Mouse (Mus musculus) left cerebral cortex, postnatal 4 days (tissue): ENCODE measurements around the gene A430078G23Rik. TPM values are rescaled to one million over a fixed set of nuclear protein-coding genes. Genes with fewer than 3 reads are reported as not detected.

ENCODE experiments used
- DNase-seq: peaks from one replicate; pipeline ENCODE4 v3.0.0-alpha.2; 2022
- intact Hi-C: fragments of 180-260 bp; cut with DNase I; formaldehyde crosslinking; loops from one replicate; pipeline ENCODE4 v1.15.1; 2025
- total RNA-seq, 2 experiments: library from RNA; stranded (reverse); gene quantifications; 2 replicates each; pipeline ENCODE4 v1.2.3; 2021

Gene A430078G23Rik
- total RNA-seq, 2 experiments from 2014 or later: 0.30 TPM; not detected in 1

DNA sequence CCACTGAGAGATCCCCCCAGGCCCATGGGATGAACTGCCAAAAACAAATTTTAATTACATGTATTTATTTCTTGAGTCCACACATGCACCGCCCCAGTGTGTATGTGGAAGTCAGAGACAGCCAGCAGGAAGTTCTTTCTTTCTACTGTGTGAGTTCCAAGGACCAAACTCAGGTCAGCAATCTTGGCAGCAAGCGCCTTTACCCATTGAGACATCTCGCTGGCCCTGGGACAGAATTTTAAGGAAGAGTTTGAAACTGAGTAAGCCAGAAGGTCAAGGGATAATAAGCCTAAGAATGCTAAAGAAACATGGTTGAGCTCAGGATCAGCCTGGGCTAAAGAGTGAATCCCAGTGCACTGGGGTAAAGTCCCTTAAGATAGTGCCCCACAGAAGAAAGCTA is 44.4 kb downstream of the A430078G23Rik start:
- intact Hi-C loops: no loop called here
- no peak for DNase-seq

DNA sequence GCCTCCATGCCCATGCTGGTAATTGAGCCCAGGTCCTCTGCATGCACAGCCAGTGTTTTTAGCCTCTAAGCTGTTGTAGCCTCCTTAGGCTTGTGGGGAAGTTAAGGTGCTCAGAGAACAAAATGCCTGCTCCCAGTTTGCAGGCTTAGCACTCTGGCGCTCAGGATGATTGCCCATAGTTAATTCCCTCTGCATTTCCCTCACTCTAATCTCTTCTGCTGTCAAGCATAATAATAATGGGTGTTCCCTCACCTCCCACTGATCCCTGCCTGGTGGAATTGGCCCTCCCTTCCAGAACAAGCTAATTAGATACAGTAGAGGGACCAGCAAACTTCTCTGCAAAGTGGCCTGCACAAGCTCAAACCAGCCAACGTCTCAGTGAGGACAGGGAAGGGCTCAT is 47.3 kb downstream of the A430078G23Rik start:
- intact Hi-C loops: no loop called here
- DNase-seq: no peak

DNA sequence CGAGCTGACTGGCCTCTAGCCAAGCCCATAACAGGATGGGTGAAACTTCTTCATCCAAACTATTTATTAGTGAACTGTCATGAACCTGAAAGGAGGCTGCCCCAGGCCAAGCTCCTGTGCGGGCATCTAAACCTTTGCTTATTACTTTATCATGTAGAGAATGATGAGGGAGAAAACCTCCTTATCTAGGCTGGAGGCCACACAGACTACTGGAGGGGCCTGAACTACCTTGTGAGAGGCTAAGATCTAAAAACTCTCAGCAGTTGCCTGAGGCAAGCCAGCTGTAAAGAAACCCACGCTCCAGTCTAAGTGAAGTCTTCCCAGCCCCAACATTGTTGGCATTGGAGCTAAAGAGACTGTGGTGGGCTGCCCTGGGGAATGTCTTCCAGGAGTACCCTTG is 54.2 kb downstream of the A430078G23Rik start:
- intact Hi-C loops: no loop called here

DNA sequence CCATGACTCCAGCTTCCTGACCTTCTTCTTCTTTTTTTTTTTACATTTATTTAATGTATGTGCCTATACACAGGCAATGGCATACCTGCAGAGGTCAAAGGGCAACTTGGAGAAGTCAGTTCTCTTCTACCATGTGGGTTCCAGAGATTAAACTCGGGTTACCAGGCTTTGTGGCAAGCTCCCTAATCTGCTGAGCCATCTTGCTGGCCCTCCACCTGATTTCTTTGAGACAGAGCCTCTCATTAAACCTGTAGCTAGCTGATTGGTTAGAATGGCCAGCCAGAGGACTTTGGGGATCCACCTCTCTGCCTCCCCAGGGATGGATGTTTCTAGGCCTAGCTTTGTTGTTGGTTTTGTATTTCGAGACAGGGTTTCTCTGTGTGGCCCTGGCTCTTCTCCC is 57.9 kb downstream of the A430078G23Rik start:
- intact Hi-C loops: no loop called here
- DNase-seq: no peak

More for the DNA sequence above, 54.2 kb downstream of the A430078G23Rik start:
- no peak for DNase-seq

DNA sequence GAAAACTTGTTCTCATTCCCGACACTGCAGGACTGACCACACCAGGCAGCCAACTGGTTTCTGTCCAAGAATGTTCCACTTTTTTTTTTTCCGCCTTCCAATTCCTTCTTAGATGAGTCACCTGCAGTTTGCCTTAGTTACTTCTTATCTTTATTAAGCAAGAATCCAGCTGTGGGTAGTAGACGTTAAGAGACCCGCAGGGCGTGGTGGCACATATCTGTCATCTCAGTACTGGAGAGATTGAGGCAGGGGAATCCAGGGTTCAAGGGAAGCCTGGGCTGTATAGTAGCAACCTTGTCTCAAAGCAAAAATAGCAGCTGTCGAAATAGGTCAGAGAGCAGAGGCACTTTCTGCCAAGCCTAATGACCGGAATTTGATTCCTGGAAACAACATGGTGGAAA is 58.7 kb downstream of the A430078G23Rik start:
- intact Hi-C loops: no loop called here

DNA sequence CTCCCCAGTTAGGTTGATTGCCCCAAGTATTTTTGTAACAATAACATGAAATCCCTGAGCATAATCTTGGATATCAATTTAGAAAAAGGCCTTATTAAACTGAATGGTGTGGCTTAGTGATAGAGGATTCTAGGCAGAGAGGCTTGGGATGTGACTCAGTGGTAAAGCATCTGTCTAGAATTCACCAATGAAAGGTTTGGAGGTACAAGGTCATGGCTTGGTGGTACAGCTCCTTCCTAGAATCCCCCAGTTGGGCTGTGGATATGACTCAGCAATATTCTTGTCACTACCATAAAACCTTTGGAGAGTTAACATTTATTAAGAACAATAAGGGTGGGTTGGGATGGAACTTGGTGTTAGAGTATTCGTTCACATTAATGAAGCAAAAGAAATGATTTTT is 59.6 kb downstream of the A430078G23Rik start:
- intact Hi-C loops: no loop called here
- DNase-seq: no peak

More for the DNA sequence above, 58.7 kb downstream of the A430078G23Rik start:
- no peak for DNase-seq

DNA sequence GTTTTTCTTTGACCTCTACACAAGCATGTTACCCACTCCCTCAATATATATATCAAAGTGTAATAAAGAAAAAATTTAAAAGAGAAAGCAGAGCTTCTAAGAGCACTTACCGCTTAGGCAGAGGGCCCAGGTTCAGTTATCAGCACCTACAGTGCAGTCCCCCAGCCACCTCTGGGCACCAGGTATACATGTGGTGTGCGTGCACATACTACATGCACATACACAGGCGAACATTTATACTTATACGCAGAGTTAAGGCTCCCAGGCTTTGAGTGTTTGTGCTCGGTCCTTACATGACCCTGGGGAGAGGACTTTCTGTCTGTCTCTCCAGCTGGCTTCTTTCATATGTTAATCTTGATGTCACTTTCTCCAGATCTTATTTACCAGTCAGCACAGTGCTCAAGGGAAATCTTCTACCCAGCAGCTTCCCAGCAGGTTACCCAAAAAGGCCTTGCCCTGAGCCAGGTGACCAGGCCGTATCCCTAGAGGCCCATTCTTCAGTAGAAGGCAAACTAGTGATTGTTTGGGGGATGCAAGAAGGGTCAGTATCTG is 61.5 kb downstream of the A430078G23Rik start:
- intact Hi-C loops: no loop called here
- DNase-seq: no peak

DNA sequence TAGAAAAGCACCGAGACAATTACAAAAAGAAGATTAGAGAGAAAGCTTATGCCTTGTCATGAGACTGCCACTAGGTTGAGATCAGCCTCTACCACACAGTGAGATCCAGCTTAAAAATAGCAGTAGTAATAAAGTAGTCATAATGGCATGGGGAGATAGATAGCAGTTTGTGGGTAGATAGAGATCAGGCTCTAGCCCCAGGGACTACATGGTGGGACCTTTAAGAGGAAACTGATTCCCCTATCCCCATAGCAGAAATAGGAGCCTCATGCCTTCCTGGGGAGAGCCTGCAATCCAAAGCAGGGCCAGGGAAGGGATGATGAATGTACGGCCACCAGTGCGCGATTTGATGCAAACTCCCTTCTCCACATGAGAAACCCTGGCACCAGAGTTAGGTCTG is 62.0 kb downstream of the A430078G23Rik start:
- DNase-seq: no peak
- intact Hi-C loops: no loop called here

DNA sequence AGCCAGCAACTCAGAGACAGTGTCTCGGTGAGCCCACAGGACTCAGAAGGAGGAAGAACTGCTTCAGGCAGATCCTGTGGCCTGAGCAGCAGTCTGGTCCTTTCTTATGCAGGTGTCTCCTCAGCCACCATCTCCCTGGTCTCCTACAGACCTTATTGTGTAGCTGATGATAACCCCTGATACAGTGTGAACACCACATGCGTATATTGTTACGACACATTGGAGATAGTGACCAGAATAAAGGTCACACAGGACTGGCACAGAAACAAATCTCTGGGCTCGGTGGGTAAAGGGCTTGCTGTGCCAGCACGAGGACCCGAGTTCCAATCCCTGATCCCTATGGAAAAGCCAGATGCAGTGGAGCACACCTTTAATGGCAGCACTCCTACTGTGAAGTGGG is 62.4 kb downstream of the A430078G23Rik start:
- intact Hi-C loops: no loop called here

DNA sequence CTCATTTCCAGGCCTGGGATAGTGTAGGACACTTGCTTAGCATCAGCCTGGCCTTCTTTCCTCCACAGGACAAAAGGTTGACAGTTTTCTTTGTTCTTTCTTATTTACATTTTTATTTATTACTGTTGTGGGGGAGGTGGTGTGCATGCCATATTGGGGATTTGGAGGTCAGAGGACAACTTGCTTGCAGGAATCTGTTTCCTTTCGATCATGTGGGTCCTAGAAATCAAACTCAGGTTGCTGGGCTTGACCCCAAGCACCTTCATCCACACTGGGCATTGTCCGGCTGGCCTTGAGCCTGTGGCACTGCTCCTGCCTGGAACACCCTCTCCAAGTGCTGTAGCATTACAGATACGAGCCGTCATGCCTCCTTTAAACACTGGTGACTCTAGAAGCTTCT is 63.6 kb downstream of the A430078G23Rik start:
- intact Hi-C loops: no loop called here

More for the DNA sequence above, 62.4 kb downstream of the A430078G23Rik start:
- no peak for DNase-seq

DNA sequence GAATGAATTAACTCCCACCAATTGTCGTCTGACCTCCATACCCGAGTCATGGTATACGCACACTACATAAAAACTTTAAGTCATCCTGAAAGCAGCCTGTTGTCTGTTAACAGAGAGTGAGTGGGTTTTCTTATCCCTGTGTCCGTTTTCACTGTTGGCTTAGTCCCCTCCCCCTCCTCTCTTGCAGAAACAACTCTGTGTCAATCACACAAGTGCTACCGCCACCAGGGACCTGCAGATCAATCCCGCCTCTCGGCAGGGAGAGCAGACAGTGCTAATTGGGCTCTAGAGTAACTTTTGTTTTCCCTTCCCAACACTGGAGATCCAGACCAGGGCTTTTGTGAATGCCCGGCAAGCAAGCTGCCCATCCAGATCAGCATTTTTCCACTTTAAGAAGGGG is 64.2 kb downstream of the A430078G23Rik start:
- intact Hi-C loops: no loop called here
- no peak for DNase-seq

More for the DNA sequence above, 63.6 kb downstream of the A430078G23Rik start:
- no peak for DNase-seq

DNA sequence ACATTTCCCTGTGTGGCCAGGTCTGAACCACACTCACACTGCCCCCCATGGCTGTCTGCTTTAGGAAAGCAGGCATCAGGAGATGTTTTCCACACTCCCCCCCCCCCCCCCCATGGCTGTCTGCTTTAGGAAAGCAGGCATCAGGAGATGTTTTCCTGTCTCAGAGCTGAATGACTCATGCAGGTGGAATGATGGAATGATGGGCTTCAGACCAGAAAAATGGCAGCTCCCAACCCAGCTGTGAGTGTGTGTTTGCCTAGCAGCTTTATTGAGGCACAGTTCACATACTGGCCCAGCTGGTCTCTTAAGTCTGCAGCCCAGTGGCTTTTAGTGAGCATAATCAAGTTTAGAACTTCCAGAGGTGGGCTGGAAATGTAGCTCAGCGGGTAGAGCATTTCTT is 64.9 kb downstream of the A430078G23Rik start:
- DNase-seq: no peak
- intact Hi-C loops: no loop called here

DNA sequence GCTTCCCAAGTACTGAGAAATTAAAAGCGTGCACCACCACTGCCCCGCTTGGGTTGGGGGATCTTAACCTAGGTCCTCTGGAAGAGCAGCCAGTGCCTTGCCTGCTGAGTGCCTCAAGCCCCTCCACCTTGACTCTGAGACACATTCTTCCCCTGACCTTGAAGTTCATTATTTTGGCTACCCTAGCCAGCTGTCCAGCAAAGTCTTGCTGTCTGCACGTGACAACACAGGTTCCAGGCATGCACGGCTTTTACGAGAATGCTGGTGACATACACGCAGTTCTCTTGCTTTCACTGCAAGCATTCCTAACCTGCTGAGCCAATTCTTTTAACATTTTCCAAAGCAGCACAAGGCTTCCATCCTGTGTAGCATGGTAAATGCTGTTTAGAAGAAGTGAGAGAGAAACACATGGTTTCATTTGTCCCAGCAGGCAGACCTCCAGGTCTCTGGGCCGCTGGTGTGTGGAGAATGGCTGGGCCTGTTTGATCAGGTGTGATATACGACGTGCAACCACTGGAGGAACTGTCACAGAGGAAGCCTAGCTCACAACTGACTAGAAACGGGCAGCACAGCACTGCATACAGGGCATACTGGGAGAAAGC is 67.0 kb downstream of the A430078G23Rik start:
- no peak for DNase-seq
- intact Hi-C loops: no loop called here

DNA sequence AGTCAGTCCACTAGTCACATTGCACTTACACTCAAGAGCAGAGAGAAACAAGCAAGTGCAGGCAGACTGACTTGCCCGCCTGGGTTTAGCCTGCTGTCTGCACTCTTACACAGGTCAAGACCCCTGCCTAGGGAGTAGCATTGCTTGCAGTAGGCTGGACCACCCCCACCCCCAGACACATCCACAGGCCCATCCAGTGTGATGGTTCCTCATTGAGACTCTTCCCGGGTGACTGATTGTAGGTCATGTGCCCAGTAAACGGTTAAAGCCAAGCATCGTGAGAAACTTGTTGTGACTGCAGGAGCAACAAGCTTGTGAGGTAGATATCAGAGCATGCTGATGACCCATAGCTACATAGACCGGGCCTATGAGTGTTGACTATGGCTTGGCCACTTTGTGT is 68.3 kb downstream of the A430078G23Rik start:
- DNase-seq: no peak
- intact Hi-C loops: no loop called here

DNA sequence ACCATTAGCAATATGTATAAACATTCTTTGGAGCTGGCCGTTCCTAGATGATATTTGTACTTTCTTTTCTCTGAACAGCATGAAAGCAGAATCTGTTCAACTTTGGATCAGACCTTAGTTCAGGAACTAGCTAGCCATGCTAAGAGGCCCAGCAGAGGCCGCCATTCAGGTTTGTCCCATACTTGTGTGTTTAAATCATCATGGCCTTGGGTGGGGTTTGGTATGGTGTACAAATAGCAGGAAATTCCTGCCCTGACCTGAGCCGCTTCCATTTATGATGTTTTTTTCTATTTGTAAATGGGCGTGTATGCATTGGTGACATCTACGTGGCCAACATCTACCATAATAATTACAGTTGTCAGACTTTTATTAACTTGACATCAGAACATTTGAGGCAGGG is 72.0 kb downstream of the A430078G23Rik start:
- intact Hi-C loops: no loop called here
- no peak for DNase-seq

DNA sequence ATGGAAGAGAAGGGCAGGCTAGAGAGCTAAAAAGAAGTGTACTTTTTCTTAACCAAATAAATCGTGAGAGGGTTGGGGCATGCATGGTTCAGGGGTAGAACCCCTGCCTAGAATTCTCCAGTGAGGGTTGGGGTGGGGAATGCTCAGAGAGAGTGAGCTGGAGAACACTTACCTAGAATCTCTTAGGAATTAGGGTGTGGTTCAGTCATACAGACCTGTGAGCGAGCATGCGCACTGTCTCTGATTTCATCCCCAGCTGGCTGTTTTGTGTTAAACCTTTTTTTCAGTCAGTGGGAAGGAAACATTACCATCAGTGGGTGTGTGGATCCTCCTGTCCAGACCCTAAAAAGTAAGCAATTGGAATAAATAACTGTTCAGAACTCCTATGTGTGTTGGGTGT is 73.0 kb downstream of the A430078G23Rik start:
- no peak for DNase-seq
- intact Hi-C loops: no loop called here

DNA sequence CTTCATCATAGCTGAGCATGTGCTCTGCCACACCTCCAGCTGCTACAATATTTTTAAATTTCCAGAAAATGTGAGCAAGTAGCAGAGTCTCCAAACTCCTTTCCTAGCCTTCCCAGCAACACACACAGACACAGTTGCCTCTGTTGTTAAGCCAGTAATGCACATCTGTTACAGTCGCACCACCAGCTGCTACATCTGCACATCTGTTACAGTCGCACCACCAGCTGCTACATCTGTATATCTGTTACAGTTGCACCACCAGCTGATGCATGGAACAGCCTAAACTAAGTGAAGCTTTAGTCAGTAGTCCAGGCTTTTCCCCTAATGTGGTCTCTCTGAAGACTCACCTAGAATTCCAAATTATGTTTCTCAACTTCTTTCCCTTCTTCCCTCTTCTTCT is 75.2 kb downstream of the A430078G23Rik start:
- no peak for DNase-seq
- intact Hi-C loops: no loop called here

DNA sequence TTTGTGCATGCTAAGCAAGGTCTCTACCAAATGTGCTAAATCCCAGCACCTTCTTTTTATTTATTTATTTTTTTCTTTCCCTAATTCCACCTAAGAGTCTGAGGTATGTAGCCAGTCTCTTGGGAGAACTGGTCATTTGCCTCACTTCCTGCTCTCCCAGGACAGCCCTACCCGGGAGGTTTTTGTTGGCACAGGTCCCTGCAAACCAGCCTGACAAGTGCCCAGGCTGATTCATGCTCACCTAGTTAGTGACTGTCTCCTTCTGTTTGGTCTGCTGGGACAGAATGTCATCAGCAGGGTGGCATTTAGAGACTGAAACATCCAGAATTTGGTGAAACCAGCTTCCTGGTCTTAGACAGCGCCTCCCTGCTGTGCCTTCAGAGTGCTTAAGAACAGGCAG is 76.8 kb downstream of the A430078G23Rik start:
- intact Hi-C loops: no loop called here
- DNase-seq: no peak

DNA sequence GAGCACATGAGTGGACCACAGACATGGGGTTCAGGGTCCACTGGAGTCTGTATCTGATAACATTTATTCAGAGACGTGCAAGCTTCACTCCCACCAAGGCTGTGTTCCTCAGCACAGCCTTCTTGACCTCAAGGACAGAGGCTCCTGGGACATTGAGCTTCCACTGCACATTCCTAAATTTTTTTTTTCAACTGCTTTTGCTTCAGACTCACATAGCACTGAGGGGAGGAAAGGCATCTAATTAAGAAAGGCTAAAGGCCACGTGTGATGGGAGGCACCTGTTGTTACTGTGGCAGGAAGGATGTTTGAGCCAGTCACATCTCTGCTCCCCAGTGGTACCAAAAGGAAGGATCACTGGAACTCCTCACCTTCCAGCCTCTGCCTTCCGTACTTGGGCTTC is 77.9 kb downstream of the A430078G23Rik start:
- intact Hi-C loops: no loop called here
- no peak for DNase-seq

DNA sequence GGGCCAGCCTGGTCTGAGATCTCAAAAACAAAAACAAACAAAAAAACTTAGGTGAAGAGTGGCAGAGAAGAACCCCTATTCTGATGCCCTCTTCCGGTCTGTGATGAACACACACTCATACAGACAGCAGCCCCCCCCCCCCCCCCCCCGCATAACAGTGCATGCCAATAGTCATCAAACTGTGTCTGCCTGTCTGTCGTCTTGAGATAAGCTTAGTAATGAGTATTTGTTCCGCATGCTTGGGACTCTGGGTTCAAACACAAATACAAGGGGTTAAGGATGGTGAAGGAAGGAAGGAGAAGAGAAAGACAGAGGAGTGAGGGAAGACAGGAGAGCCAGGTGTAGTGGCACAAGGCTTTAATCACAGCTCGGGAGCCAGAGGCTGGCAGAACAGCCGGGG is 83.3 kb downstream of the A430078G23Rik start:
- intact Hi-C loops: no loop called here
- no peak for DNase-seq

DNA sequence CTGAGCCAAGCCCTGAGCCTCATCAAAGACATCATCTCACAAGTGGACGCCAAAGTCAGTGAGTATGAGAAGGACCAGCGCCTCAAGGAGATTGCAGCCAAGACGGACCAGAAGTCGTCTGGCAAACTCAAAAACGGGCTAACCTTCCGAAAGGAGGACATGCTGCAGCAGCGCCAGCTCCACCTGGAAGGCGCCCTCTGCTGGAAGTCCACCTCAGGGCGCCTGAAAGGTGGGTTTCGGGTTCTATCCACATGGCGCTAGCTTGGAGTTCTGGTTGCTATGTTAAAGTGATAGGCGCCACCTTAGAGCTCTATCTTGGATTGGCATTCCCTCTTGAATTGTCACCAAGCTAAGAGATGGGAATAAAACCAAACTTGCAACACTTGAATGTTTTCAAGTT is 86.3 kb downstream of the A430078G23Rik start:
- DNase-seq: no peak
- intact Hi-C loops: no loop called here
